10 mouse cellular contexts compared by ENCODE assay signal in genomic region chr1:151338941-151339340, GRCm38 (mm10). TPM values are rescaled to one million over a fixed set of nuclear protein-coding genes. Genes with fewer than 3 reads are reported as not detected.
DNase-seq lines count a peak whose midpoint lies in the region; ATAC-seq and TF ChIP-seq lines count a peak whose summit lies in the region.
"Had no signal": no experiment of that assay in that cellular context is flagged by ENCODE, and none has a peak within 500 bp of the region (broad histone marks: within the 10 kb centered on the region; RNA-seq: fewer than 3 reads in every experiment).

No protein-coding gene starts in this region.

- H3K27ac ChIP-seq in liver, embryonic 11.5 days (ENCODE audit: low read depth, low read length) = no peak overlapping the region
- H3K27ac ChIP-seq in thymus, adult 2 months (ENCODE audit: control insufficient read depth, insufficient read depth, low read length) = no peak overlapping the region
- H3K27ac ChIP-seq: embryonic facial prominence, embryonic 13.5 days; limb, embryonic 13.5 days had no signal

- no peak for TF ChIP-seq POLR2A in thymus, adult 2 months (IDR thresholded peaks at IDR 0.05; ENCODE audit: control insufficient read depth, extremely low read depth, insufficient read depth, low read length, poor library complexity)

- H3K9me3 ChIP-seq in liver, embryonic 11.5 days (ENCODE audit: control insufficient read depth, low read length) = no peaks in the 10 kb centered on the region
- H3K9me3 ChIP-seq: embryonic facial prominence, embryonic 13.5 days; limb, embryonic 13.5 days had no signal

- ATAC-seq in liver, embryonic 11.5 days (replicated peaks; ENCODE audit: low FRiP score) = no peak
- peak; percentile 38 for ATAC-seq in common myeloid progenitor, adult 5-6 weeks (replicated peaks; ENCODE audit: low read depth, poor library complexity, severe bottlenecking)
- ATAC-seq in megakaryocyte-erythroid progenitor cell, adult 5-6 weeks (replicated peaks; ENCODE audit: low FRiP score, low TSS enrichment, poor library complexity, severe bottlenecking) = peak; percentile 34; the same call in 1 of the 2 replicates

- H3K36me3 ChIP-seq in liver, embryonic 11.5 days (ENCODE audit: control insufficient read depth, insufficient read depth, low read length) = no peaks in the 10 kb centered on the region
- no peaks in the 10 kb centered on the region for H3K36me3 ChIP-seq in thymus, adult 2 months (ENCODE audit: control insufficient read depth, insufficient read depth, low read length)
- H3K36me3 ChIP-seq: embryonic facial prominence, embryonic 13.5 days; limb, embryonic 13.5 days had no signal

- no peak overlapping the region for H3K4me2 ChIP-seq in liver, embryonic 11.5 days
- H3K4me2 ChIP-seq: embryonic facial prominence, embryonic 13.5 days; limb, embryonic 13.5 days had no signal

- no peaks in the 10 kb centered on the region for H3K27me3 ChIP-seq in liver, embryonic 11.5 days (replicated peaks; ENCODE audit: control insufficient read depth, insufficient read depth, low read length)
- H3K27me3 ChIP-seq in thymus, adult 2 months (ENCODE audit: control insufficient read depth, insufficient read depth, low read length) = no peaks in the 10 kb centered on the region
- H3K27me3 ChIP-seq: embryonic facial prominence, embryonic 13.5 days; limb, embryonic 13.5 days had no signal

- no peak overlapping the region for H3K4me3 ChIP-seq in liver, embryonic 11.5 days (ENCODE audit: low read depth, low read length)
- no peak overlapping the region for H3K4me3 ChIP-seq in thymus, adult 2 months (ENCODE audit: control insufficient read depth, insufficient read depth, low read length)
- H3K4me3 ChIP-seq: embryonic facial prominence, embryonic 13.5 days; limb, embryonic 13.5 days had no signal

- WGBS in liver, embryonic 11.5 days = 62% methylated on average over 2 of the region's 2 CpGs
- WGBS in thymus, adult 2 months = 97% methylated on average over 2 of the region's 2 CpGs

- no peak overlapping the region for H3K9ac ChIP-seq in liver, embryonic 11.5 days (ENCODE audit: low read depth, low read length)
- H3K9ac ChIP-seq: embryonic facial prominence, embryonic 13.5 days; limb, embryonic 13.5 days had no signal

- no peak for TF ChIP-seq CTCF in thymus, adult 2 months (IDR thresholded peaks at IDR 0.05; ENCODE audit: borderline replicate concordance, control insufficient read depth, extremely low read depth, insufficient read depth, low read length, poor library complexity)

- H3K4me1 ChIP-seq in liver, embryonic 11.5 days (replicated peaks; ENCODE audit: control insufficient read depth, insufficient read depth, low read length) = peaks cover 26% of the 10 kb centered on the region
- no peaks in the 10 kb centered on the region; the same call in 1 of the 2 replicates for H3K4me1 ChIP-seq in thymus, adult 2 months (replicated peaks; ENCODE audit: control insufficient read depth, insufficient read depth, low read length)

- peak; percentile 30 for DNase-seq in liver
- no peak for DNase-seq in liver, embryonic 11.5 days (ENCODE audit: low spot score)
- DNase-seq in kidney, adult 18-20 months = peak; percentile 74
- DNase-seq in thymus, adult 2 months = no peak
- no peak for DNase-seq in c-Kit-positive CD71-positive TER-119-positive erythroid progenitor cells, embryonic 14.5 days (ENCODE audit: low spot score)
- no peak for DNase-seq in layer of hippocampus, postnatal 25 days (ENCODE audit: extremely low spot score in 1 of 2, low spot score in 1 of 2)

RNA-seq across cellular contexts. Expression of gene Ivns1abp, which starts 5.3 kb away (rescaled TPM):
- polyA plus RNA-seq in liver, embryonic 11.5 days (2014; fragmentation: Nextera tagmentation; extraction: Ambion mirVana) = 231 and 259 TPM in 2 replicates
- total RNA-seq in common myeloid progenitor, adult 5-6 weeks (2017) = 467 and 489 TPM in 2 replicates
- total RNA-seq in megakaryocyte-erythroid progenitor cell, adult 5-6 weeks (2014; fragmentation: Nextera tagmentation) = 209 and 234 TPM in 2 replicates
- total RNA-seq in megakaryocyte-erythroid progenitor cell, adult 5-6 weeks (2017) = 309 and 378 TPM in 2 replicates
- 85.7 and 93.8 TPM in 2 replicates for polyA plus RNA-seq in thymus, adult 2 months (2012; rRNA removed)
- 10 to 100 TPM; 86.8 to 99.2 TPM for total RNA-seq in layer of hippocampus, postnatal 25 days (2021)

Comparison
In these comparisons a context has a peak if more than half of its experiments do, and no peak if none do; other contexts are left out.
1. DNase-seq: peak in liver (single experiment) and kidney, adult 18-20 months (single experiment); none in liver, embryonic 11.5 days (single experiment), thymus, adult 2 months (single experiment), c-Kit-positive CD71-positive TER-119-positive erythroid progenitor cells, embryonic 14.5 days (single experiment) and layer of hippocampus, postnatal 25 days (0 of 2).